Mouse (Mus musculus): ENCODE measurements around the gene Avpr1b.

DNA sequence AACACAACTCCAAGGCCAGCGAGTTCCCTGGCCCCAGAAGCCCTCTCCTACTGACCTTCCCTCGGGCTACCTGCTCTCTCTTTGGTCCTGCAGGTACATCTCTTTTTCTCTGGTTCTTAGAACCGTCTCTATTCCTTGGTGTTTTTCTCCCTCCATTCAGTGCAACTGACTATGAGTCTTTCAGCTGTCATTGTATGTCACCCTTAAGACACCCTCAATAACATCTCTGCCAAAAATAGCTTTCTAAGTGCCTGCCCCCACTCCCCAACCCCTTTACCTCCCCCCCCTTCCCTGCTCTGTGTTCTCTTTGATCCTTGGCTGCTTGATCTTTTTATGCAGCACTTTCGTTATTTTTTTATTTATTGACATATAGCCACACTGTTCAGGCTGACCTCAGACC, 18.6 kb upstream of the Avpr1b start:
- TF ChIP-seq CTCF (IDR thresholded peaks at IDR 0.05; ENCODE audit: low read depth, low read length) (no peak), EP300 (IDR thresholded peaks at IDR 0.05; ENCODE audit: insufficient read depth, low read depth, low read length) (no peak), POLR2A (IDR thresholded peaks at IDR 0.05; ENCODE audit: insufficient read depth, low read length) (no peak)

Measured in ES-Bruce4 (cell line).